Mouse (Mus musculus): ENCODE data around the gene Scaper.
A peak's percentile ranks its signal among the peaks of the same experiment; 100 is the strongest.

- TF ChIP-seq CTCF (conservative IDR thresholded peaks at IDR 0.05 in 1 of 2, IDR thresholded peaks at IDR 0.05 in 1 of 2; ENCODE audit: low read depth in 2 of 2, low read length in 2 of 2): peak in 1 of 2 experiments; percentile 54; a peak in 2 of 4 replicates
- TF ChIP-seq ETS1 (conservative IDR thresholded peaks at IDR 0.05; ENCODE audit: low read depth, low read length): no peak
- TF ChIP-seq MAZ (IDR thresholded peaks at IDR 0.05; ENCODE audit: low read depth, low read length): no peak
- TF ChIP-seq MYC (IDR thresholded peaks at IDR 0.05; ENCODE audit: low read depth, low read length): no peak
- no peak for TF ChIP-seq POLR2AphosphoS2 (IDR thresholded peaks at IDR 0.05; ENCODE audit: low read depth, low read length)
- TF ChIP-seq ZMIZ1 (IDR thresholded peaks at IDR 0.05; ENCODE audit: low read depth, low read length): no peak
These were observed 231.3 kb downstream of the Scaper start for GRCm38 (mm10) chr9:55706603-55707002.
